Mouse (Mus musculus) heart, adult 2 months (tissue): ENCODE results near the gene Maco1.

Experiments used
- CTCF ChIP-seq: fragments of 200-600 bp; IDR thresholded peaks from 2 replicates; pipeline ENCODE4 v1.8.1; 2022; ENCODE audit warnings: antibody characterized with exemption, mild to moderate bottlenecking, moderate library complexity
- EP300 ChIP-seq: fragments of 200-500 bp; IDR thresholded peaks from 2 replicates; pipeline ENCODE4 v1.6.1; 2011; ENCODE audit warnings: low read depth, low read length, control low read depth; ENCODE audit not compliant: insufficient read depth
- POLR2A ChIP-seq: fragments of 200-500 bp; IDR thresholded peaks from 2 replicates; pipeline ENCODE4 v1.6.1; 2011; ENCODE audit warnings: mild to moderate bottlenecking, low read depth, low read length, control low read depth; ENCODE audit not compliant: insufficient read depth

GRCm38 (mm10) chr4:134831934-134832333 lies 21.2 kb downstream of the Maco1 start:
- TF ChIP-seq CTCF = no peak
- TF ChIP-seq POLR2A = no peak
- TF ChIP-seq EP300 = no peak
